Mouse (Mus musculus): Measurements from ENCODE around the gene Nav2.

Nav2 gene

DNA sequence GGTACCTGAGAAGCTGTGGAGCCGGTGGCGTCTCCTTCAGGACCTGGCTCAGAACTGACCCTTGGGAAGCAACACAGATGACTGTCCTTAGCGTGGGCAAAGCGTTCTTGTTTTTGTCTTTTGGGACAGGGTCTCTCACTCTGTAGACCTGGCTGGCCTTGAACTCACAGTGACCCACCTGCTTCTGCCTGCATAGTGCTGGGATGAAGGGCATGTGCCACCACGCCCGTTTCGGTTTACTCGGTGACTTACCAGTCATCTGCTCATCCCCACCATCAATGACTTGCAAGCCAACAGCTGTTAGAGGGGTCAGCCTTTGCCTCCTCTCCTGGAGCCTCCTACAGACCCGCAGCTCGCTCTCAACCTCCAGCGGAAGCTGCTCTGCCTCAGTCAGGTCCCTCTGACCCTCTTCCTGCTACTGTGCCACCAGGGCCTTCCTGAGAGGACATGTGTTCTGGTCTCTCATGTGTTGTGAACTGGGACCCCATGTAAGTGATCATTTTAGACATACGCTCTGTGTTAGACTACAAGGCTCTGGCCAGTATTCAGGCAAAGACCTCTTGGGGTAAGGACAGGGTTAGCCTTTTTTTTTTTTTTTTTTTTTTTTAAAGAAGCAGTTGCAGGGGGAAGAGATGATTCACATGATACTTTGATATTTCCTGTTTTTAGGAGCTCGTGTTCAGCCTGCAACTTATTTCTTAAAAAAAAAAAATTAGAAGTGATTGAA lies 342.2 kb downstream of the Nav2 start:
- DNase-seq (ENCODE audit: low spot score), result no peak

DNA sequence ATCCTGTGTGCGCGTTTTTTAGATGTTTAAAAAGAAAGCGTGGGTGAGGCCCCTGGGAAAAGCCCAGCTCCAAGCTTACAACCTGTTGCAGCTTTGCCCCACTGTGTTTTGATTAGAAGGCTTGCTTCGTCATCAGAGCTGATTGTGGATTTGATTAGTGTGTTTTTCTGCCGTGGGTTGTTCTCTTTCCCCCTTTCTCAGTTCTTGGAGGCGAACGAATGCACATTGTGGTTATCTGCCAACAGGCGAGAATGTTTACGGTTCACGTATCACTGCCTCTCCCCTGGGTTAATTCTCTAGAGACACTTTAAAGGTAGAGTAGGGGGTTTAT lies 342.8 kb downstream of the Nav2 start:
- no peak for DNase-seq (ENCODE audit: low spot score)

DNA sequence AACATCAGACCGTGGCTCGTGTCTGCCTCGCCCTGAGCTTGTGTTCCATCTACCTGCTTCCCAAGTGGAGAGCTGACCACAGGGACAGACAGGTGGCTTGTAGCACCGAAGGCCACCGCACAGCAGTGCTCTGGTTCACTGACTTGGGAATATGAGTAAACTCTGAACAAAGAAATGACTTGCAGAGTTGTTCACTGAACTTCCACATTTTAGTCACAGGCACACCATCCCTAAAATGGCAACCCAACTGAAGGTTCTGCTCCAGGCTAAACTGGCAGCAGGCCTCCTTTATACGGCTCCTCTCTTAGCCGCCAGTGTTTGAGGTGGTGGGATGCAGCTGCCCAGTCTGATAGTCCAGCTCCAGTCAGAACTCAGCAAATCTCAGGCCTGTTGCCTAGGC lies 343.9 kb downstream of the Nav2 start:
- no peak for DNase-seq (ENCODE audit: low spot score)

DNA sequence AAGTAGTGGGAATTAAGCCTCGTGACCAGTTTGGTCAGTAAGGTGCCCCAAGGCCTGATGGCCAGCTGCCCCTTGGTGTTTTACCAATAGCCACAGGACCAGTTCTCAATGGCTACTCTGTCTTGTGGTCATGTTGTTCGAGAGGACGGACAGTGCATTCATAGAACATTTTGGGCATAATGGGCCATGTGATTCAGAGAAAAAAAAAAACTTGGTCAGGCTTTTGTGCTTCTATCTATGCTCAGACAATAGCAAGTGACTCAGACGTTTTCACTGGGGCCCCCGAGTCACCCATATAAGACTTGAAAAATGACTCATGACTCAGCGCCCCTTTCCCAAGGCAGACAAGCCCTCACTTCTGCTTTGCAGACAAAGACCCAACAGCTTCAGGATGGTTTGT lies 344.4 kb downstream of the Nav2 start:
- no peak for DNase-seq (ENCODE audit: low spot score)

DNA sequence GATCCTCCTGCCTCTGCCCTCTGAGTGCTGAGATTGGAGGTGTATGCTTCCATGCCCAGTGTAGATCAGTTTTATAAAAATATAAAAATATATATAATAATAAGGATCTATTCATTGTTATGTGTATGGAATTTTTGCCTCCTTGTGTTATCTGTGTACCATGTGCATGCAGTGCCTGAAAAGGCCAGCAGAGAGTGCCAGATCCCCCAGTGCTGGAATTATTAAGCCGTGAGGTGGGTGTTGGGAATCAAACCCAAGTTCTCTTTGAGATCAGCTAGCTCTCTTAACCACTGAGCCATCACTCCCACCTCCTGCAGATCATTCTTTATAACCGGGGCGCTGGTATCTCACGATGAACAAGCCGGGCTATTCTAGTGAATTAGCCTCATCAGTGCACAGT lies 346.5 kb downstream of the Nav2 start:
- no peak for DNase-seq (ENCODE audit: low spot score)

DNA sequence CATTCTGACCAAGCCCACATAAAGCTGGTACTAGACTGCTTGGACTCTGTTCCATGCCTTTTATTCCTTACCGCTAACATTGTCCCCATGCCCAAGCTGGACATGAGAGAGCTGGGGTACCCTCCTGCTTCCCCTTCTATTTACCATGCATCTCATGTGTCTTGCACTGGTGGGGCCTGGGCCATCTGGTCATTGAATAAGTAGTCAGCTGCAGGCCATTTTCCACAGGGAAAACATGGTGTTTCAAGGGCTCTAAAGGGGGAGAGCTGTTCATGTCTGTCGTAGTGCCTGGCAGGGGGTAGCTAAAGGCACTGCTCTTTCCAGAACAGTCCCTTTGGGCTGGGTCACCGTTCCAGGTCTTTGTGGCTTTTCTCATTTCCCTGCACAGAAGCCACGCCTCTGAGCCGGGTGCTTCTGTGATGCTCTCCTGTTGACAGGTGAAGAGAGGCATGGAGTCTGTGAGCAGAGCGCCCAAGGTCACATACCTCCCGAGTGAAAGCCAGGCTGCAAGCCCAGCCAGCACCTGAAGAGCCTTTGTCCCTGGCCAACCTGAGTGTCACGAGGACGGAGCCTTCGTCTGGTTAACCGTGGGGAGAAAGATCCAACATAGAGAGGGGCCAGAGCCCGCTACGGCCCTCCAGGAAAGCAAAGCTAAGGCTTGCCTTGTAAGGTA lies 348.9 kb downstream of the Nav2 start:
- no peak for DNase-seq (ENCODE audit: low spot score)

DNA sequence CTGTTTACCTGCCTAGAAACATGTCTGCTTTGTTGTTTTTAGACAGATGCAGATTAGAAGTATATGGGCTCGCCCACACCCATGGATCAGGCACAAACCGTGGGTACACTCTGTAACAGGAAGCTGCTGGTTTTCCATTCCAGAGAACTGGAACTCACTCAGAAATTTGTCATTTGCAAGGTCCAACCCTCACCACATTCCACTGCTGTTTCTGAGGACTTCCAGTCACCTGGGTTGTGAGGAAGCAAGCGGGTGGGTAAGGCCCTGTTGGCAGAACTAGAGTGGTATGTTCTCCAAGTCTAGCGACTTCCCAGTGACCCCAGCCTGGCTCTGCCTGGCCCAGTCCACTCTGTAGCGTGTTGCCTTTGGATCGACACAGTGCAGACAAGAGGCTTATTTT lies 349.6 kb downstream of the Nav2 start:
- DNase-seq (ENCODE audit: low spot score), result no peak

DNA sequence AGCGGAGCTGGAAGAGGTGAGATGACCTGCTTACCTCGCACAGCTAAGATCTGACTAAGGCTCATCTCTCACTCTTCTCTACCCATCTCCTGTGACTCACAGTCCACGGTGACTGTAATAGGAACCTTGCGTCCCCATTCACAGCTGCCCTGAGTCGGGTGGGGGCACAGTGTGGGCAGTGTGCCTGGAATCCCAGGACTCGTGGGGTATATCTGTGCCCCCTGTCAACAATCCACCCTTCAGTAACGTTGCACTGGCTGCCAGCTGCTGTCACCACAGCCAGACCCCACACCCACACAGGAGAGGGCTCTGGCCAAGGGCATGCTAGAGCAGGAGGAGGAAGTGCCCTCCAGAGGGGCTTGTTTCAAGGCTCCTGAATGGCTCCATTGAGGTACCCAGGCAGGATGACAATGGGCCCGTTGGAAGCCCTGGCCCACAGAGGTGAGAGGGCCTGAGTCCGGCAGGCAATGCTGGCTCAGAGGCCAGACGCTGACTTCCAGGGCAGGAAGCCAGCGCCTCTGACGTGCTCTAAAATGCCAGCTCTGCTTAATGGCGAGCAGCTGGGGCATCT lies 353.5 kb downstream of the Nav2 start:
- DNase-seq (ENCODE audit: low spot score), result no peak

DNA sequence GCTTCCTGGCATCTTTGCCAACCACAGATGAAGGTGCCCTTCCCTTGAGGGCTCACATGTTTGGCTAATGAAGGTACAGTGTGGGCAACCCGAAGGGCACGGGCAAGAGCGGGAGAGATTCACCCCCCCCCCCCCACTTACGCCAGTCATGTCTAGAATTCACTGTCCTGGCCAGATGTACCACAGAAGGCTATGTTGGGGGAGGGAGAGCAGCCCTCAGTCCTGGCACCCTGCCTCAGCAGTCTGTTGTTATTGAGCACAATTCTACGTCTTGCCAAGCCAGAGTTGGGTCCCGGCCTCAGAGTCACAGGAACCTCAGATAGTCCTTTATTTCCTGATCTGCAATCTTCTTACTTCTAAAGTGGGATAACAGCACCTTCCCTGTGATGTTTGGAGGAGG lies 357.9 kb downstream of the Nav2 start:
- DNase-seq (ENCODE audit: low spot score), result no peak

DNA sequence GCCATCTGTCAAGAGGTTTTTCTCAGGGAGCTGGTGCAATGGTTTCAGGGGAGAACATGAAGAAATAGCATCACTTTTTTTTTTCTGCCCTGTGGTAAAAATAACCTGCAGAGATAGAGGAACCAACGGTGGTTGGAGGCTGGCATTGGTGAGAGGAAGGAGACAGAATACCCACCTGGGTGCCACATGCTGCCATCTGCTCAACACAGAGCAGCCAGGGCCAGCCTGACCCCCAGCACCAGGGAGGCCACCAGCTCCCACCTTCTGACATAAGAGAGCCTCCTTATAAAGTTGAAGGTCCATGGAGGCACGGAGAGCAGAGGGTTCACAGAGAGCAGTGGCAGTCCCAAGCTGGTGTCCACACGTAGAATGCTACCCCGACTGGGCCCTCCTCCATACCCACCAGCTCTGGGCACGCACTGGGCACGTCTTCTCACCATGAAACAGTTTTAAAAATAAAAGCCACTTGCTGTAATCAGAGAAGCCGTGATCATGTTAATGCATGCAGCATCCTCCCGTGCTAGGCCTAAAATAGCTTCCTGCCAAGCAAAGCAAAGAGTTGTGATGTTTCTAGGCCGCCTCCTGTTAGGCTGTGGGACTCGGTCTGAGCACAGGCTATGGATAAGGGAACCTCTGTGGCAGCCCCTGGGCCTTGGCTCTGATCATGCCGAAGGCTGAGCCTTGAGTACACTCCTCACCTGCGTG lies 359.3 kb downstream of the Nav2 start:
- DNase-seq (ENCODE audit: low spot score), result no peak

DNA sequence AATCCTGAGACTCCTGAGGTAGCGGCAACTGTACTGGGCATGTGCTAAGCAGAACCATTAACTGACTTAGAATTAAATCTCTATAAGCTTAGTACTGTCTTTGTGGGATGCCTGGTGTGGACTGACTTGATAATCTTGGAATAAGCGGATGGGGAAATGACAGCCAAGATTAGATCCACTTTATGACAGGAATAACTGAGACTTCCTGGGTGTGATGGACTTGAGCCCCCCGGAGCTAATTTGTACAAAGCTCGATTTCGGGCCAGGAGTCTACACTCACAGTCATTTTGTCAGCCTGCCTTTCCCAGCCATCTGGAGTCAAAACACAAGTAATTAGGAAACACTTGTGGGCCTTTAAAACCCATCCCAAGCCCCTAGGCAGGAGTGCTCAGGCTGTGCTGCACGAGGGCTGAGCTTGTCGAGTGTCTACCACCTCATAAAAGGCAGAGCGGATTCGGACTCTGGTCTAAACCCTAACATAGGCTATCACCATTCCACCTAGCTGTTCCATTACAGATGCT lies 359.9 kb downstream of the Nav2 start:
- DNase-seq (ENCODE audit: low spot score), result no peak

DNA sequence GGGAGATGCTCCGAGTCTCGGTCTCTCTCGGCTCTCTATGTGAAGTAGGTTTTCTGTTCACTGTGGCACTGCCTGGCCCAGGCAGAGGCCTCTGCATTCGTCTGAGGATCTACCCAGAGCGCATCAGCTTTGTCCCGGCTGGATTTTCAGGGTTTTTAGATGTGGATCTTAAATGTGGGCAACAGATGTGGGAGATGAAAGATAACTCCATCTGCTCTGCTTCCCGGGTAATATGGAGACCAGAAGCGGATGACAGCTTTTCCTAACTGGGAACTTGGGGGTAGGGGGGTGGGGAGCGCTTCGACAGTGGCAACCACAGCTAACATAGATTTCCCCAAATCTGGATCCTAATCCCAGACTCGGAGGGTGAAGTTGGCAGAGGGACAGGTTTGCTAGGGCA lies 362.3 kb downstream of the Nav2 start:
- DNase-seq (ENCODE audit: low spot score), result no peak

DNA sequence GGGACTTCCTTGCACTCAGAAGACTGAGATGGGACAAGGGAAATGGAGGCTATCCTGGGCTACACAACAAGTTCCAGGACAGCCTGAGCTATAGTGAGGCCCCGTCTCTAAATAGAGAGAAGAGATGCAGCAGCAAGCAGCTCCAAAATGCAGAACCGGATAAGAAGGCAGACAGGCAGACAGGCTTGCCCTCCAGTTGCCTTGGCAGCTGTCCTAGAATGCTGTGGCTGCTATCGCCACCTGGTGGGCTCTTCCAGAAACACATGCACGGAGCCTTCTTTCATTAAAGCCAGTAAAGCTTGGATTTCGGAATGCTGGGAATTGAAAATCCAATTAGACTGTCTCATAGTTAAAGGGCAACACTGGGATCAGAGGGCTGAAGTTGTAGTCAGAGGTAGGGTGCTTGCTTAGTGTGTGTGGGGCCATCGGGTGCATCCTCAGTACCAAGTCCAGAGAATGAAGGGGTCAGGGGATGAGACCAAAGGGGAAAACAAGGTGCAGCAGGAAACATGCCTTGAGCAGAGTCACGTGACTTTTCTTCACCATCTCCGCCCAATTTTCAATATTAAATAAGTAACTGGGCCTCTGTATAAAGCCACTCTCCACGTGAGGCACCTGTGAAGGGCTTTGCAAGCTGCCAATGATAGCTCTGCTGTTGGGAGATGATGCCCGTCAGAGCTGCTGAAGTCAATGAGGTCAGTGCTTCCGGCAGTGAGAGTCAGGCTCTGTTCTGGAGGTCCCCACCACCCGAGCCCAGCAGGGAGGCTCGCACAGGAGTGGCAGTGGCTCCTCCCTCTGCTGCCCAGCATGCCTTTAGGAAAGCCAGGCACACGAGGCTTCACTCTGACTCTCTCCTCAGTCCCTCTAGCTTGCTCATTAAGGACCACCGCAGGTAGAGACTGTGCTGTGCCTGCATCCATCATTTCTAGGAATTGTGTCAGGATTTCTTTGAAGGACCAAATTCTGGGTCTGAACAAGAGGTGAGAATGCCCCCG lies 364.2 kb downstream of the Nav2 start:
- DNase-seq (ENCODE audit: low spot score), result peak; percentile 83

DNA sequence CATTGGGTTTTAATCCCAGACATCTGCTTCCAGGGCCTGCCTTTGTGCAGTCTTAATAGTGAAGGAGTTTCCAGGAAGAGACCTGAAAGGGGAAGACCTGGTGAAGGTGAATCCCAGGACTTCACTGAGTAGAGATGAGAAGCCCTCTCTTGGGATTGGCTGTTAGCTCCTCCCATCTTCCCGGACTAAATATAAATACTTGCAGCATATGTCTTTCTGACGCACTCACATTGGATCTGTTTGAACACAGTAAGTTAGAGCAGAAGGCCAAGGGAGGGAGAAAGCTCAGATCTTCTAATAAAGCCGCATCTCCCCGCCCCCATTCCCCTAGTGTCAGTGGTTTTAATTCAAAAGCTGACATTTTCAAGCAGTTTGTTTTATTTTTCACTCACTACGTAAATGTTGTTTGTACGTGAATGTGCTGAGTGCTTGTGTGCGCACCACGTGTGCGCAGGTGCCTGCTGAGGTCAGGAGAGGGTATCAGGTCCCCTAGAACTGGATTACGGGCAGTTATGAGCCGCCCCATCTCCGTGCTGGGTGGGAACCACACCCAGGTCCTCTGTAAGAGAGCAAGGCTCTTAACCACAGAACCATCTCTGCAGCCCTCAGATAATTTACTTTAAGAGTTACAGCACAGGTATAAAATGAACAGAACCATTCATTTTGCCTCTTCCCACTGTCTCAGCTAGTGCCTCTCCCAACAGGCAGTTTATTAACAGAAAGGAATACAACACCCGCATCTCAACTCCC lies 365.6 kb downstream of the Nav2 start:
- DNase-seq (ENCODE audit: low spot score), result no peak

DNA sequence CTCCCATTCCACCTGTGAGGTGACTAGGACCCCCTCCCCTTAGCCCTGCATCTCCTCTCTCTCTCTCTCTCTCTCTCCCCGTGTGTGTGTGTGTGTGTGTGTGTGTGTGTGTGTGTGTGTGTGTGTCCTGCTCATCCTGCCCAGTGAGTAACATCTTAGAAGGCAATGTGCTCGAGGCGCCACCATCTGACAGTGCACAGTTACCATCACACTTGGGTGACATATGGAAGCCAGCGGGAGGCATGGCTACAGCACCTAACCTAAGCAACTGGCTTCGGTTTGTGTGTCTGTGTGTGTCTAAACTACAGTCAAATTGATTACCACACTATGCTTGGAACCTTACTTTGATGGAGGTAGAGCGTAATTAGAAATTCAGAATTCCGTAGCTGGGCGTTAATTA lies 366.2 kb downstream of the Nav2 start:
- no peak for DNase-seq (ENCODE audit: low spot score)

DNA sequence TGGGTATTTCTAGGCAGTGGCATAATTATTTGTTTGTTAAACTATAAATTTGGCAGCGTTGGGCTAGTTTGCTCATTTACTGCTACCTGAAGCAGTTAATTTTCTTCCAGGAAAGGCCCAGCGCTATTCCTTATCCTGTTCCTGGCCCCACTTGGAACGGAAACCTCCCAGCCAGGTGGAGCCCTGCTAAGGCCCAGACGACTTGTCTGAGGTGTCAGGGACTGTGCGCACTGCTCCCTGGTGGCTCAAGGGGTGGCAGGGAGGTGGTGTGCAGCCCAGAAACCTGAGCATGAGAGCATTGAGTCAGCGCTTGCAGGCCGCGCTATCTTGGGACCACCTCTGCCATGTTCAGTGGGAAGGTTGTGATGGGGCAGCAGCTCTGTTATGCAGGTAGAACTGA lies 367.6 kb downstream of the Nav2 start:
- no peak for DNase-seq (ENCODE audit: low spot score)

DNA sequence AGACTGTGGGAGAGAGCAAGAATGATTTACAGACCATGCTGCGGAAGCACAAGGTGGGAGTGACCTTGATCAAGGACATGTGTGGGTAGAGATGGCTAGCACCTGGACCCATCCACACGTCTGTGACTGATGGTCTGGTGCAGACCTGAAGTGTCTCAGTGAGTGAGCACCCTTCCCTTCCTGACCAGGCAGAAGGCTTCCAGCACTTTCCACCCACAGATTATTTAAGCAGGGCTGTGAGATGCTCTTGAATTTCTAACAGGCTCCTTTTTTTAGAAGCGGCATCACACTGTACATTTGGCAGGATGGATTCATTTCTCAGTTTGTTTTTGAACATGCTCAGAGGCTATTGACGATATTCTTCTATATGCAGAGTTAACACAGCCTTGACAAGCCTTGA lies 369.2 kb downstream of the Nav2 start:
- no peak for DNase-seq (ENCODE audit: low spot score)

DNA sequence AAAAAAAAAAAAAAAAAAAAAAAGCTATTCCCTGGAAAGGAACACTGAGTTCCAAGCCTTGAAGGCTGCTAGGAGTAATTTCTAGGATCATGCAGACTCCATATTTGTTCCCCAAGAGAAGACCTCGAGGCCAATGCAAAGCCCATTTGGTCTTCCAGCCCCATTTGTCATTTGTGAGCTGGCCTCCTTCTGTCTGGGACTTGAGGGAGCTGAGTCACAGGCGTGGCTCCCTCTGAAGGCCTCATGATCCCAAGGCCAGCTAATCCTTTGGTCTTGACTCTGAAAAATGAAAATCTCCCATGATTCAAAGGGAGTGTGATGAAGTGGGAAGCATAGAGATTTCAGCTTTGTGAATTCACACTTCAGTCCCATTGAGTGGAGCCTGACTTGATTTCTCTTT lies 370.0 kb downstream of the Nav2 start:
- no peak for DNase-seq (ENCODE audit: low spot score)

DNA sequence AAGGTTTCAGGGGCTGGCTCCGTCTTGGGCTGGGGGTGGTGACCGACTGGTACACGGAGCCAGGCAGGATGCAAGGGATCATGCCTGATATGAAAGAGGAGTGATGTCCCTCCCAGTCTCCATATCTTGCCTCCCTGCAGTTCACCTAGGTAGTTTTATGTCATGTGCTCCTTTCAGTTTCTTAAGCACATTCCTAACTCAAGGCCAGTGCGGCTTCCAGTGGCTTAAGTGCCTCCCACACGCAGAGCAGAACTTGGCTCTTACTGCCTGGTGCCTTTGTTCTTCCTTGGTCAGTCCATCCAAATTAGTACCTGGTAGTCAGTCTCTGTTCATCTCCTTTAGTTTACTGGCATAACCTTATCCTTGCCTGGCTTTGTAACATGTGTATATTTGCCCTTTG lies 371.9 kb downstream of the Nav2 start:
- no peak for DNase-seq (ENCODE audit: low spot score)

DNA sequence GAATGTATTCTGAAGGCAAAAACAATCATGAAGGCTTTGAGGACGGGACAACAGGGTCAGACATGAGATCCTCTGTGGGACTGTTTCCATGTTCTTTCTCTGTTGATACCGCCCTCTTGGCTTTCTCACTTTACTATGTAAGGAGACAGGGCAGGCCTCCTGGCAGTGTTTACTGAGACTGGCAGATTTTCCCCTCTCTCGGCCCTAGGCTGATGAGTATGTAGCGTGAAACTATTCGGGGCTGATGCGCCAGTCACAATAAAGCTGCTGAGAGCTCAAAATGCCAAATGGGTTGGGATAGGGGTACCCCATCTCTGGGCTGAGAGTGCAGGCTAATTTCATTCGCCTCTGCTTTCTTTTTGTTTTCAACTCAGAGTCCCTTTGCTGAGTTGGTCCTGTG lies 373.9 kb downstream of the Nav2 start:
- DNase-seq (ENCODE audit: low spot score), result no peak
